Mouse (Mus musculus) heart, embryonic 12.5 days (tissue): ENCODE measurements at regions not wholly inside any gene's neighbourhood (a gene's known extent, or its start where the extent isn't known, plus 50 kb on each side); places are given as distances from the start of the nearest gene placed in this dataset.

Source experiments
- ATAC-seq: fragments of 200-750 bp; cut with Nextera tagmentation; 2 replicates; pipeline ENCODE4 v1.8.0; 2017; ENCODE audit warnings: moderate TSS enrichment, moderate library complexity; ENCODE audit not compliant: insufficient number of reproducible peaks, low FRiP score
- H3K27ac ChIP-seq: fragments of 300-500 bp; sonication (generic); 2 replicates; pipeline ENCODE4 v1.5.1; 2016; ENCODE audit warnings: mild to moderate bottlenecking, moderate library complexity; ENCODE audit not compliant: poor library complexity, severe bottlenecking
- H3K27me3 ChIP-seq: fragments of 300-500 bp; sonication (generic); replicated peaks from 2 replicates; pipeline ENCODE4 v1.6.1; 2016; ENCODE audit warnings: mild to moderate bottlenecking, moderate library complexity
- H3K36me3 ChIP-seq: fragments of 300-500 bp; sonication (generic); 2 replicates; pipeline ENCODE4 v1.6.1; 2016; ENCODE audit warnings: mild to moderate bottlenecking, moderate library complexity
- H3K4me1 ChIP-seq: fragments of 300-500 bp; sonication (generic); replicated peaks from 2 replicates; pipeline ENCODE4 v1.6.1; 2016; ENCODE audit warnings: mild to moderate bottlenecking
- H3K4me2 ChIP-seq: fragments of 300-500 bp; sonication (generic); 2 replicates; pipeline ENCODE4 v1.6.1; 2016; ENCODE audit warnings: mild to moderate bottlenecking, moderate library complexity
- H3K4me3 ChIP-seq: fragments of 300-500 bp; sonication (generic); 2 replicates; pipeline ENCODE4 v1.5.1; 2016; ENCODE audit warnings: mild to moderate bottlenecking
- H3K9ac ChIP-seq: fragments of 300-500 bp; sonication (generic); 2 replicates; pipeline ENCODE4 v1.6.1; 2016; ENCODE audit warnings: mild to moderate bottlenecking, moderate library complexity
- H3K9me3 ChIP-seq: fragments of 300-500 bp; sonication (generic); replicated peaks from 2 replicates; pipeline ENCODE4 v1.6.1; 2016; ENCODE audit warnings: mild to moderate bottlenecking, moderate library complexity
- WGBS: fragments of 180-500 bp; shearing (Covaris S2); methylation state at CpG from one replicate; pipeline ENCODE4 v1.1.7; 2016; 5-methylcytosine and 5-hydroxymethylcytosine counted together

DNA sequence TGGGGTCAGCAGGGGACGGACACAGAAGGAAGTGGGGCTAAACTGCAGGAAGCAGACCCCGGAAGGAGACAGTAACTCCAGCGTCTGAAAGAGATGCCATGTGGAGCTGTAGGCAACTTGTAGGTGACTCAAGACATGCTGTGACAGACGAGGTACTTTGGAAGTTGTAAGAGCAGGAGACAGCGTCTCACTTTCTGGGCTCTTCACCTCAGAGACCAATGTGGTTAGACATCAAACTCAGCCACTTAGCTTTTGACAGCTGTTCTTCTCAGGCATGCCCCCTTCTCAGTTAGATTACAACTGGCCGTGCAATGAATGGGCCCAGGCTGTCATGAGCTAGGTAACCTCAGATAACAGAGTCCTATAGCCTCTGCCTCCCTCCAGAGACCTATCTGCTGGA is 159.3 kb upstream of the Id2 start:
- Histone ChIP-seq H3K9ac (no peak overlapping the region), H3K9me3 (0 out of 2 replicates have a peak, but pooled peaks cover 3% of the 10 kb centered on the region), H3K4me2 (no peak overlapping the region), H3K27me3 (no peaks in the 10 kb centered on the region), H3K27ac (no peak overlapping the region), H3K36me3 (no peaks in the 10 kb centered on the region), H3K4me3 (no peak overlapping the region), H3K4me1 (peaks cover 13% of the 10 kb centered on the region)
- ATAC-seq: no peak
- WGBS: 13% methylated on average over 6 of the region's 6 CpGs

DNA sequence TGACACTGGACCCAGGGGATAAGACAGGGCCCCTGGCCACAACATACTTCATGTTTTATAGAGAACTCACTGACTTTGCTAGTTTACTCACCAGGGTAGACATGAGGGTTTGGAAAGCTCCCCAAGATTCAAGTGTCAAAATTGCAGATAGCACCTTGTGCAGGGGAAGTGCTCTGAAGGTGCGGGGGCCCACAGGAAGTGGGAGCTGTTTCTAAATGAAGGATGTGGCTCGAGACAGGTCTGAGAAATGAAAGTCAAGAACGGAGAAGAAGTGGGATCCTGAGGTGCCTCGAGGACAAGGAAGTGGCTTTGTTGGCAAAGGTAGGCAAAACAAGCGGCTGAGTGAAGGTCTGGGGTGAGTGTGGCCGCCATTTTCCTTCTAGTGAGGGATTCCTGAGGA is 157.8 kb upstream of the Id2 start:
- no peak for ATAC-seq

DNA sequence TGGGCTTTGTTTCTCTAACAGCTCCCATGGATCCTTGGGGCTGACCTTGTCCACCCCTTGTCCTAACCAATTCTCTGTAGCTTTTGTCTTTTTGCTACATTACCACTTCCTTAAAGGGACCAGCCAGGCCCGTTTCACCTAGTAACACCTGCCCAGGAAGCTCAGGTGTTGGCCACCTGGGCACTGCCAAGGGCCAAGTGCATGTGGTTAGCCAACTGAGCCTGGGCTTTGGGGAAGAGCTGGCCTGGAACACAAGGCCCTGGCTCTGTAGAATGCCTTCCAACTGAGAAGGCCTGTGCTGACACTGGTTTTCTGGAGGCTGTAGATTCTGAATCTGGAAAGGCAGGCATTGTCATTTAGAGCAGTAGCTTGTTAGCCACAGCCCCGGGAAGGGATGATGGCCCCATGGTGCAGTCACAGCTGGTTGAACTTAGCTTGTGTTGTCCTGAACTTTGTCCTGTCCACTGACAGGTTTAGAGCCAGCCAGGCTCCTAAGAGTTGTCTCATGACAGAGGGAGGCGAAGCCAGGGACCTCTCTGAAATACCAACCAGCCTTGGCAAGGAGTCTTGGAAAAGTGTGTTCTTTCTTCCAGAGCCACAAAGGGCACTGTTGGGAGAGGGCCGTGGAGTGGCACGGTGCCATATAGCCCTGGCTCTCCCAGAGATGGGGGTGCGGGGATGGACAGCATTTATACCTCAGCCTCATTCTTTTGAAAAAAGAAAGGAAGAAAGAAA is 156.0 kb upstream of the Id2 start:
- Histone ChIP-seq H3K4me3 (no peak overlapping the region), H3K4me1 (peaks cover 26% of the 10 kb centered on the region), H3K27me3 (no peaks in the 10 kb centered on the region), H3K36me3 (no peaks in the 10 kb centered on the region), H3K27ac (no peak overlapping the region), H3K9me3 (0 out of 2 replicates have a peak, but pooled peaks cover 3% of the 10 kb centered on the region), H3K4me2 (no peak overlapping the region), H3K9ac (no peak overlapping the region)
- 88% methylated on average over 6 of the region's 6 CpGs for WGBS
- no peak for ATAC-seq

More for the DNA sequence above, 157.8 kb upstream of the Id2 start:
- Histone ChIP-seq H3K9ac (no peak overlapping the region), H3K9me3 (0 out of 2 replicates have a peak, but pooled peaks cover 3% of the 10 kb centered on the region), H3K27ac (no peak overlapping the region), H3K4me3 (no peak overlapping the region), H3K4me2 (no peak overlapping the region), H3K4me1 (peaks cover 13% of the 10 kb centered on the region), H3K36me3 (no peaks in the 10 kb centered on the region), H3K27me3 (no peaks in the 10 kb centered on the region)
- WGBS: 76% methylated on average over 6 of the region's 6 CpGs

DNA sequence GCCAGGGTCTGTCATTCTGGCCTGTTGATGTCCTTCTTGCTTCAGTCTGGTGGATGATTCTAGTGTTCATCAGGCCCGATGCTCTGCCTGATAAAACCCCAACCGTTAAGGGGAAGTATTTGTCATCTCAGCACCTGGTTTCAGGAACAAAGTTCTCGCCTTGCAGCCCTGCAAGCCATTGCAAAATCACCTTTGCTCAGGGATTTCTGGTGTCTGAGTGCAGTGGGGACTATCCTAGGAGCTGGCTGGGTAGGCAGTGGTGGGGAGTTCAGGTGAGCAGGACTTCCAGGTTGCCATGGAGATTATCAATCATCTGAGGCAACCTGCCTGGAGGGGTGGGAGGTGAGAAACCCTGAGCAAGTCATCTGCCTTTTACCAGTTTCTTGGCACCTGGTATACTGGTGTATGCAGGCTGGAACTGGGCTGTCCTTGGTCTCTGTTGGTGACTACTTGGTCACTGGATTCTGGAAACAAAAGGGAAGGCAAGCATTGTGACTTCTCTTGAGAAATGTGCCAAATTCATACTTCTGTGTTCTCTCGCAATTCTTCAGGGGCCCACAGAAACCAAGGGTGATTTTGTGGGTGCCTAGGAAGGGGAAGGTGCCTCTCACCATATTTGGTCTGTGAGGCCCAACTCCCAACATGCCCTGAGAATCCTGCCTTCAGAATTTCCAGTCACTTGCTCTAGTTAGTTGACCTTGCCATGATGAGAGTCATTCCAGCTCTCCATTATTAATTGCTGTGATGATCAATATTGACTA is 154.7 kb upstream of the Id2 start:
- no peak overlapping the region for H3K4me3 ChIP-seq
- no peaks in the 10 kb centered on the region for H3K36me3 ChIP-seq
- H3K9ac ChIP-seq: no peak overlapping the region
- peaks cover 4% of the 10 kb centered on the region; the same call in 1 of the 2 replicates for H3K27me3 ChIP-seq
- H3K9me3 ChIP-seq: 0 out of 2 replicates have a peak, but pooled peaks cover 3% of the 10 kb centered on the region
- H3K4me2 ChIP-seq: no peak overlapping the region
- H3K4me1 ChIP-seq: peaks cover 24% of the 10 kb centered on the region
- 66% methylated on average over 4 of the region's 4 CpGs for WGBS
- no peak for ATAC-seq
- H3K27ac ChIP-seq: no peak overlapping the region

DNA sequence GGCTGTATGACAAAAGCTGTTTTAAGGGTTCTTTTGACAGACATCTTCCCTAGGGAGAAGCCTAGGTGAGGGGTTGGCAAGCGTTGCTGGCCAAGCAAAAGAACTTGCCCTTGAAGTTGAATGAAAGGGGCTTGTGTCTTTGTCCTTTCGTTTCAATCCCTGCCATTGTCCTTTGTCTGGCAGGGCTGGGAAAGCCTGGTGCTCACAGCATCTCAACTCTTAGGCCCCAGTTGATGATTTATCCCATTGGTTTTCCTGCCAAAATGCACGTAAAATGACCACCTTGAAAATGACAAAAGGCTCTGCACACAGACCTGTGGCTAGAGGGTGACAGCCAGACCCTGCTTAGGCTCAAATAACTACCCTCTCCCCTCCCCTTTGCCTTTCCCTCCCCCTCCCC is 153.9 kb upstream of the Id2 start:
- H3K9me3 ChIP-seq: 0 out of 2 replicates have a peak, but pooled peaks cover 3% of the 10 kb centered on the region
- H3K36me3 ChIP-seq: no peaks in the 10 kb centered on the region
- peaks cover 4% of the 10 kb centered on the region; the same call in 1 of the 2 replicates for H3K27me3 ChIP-seq
- H3K4me1 ChIP-seq: peaks cover 23% of the 10 kb centered on the region
- no peak overlapping the region for H3K27ac ChIP-seq
- no peak overlapping the region for H3K9ac ChIP-seq
- 63% methylated on average over 3 of the region's 3 CpGs for WGBS
- no peak for ATAC-seq
- H3K4me3 ChIP-seq: no peak overlapping the region
- no peak overlapping the region for H3K4me2 ChIP-seq

DNA sequence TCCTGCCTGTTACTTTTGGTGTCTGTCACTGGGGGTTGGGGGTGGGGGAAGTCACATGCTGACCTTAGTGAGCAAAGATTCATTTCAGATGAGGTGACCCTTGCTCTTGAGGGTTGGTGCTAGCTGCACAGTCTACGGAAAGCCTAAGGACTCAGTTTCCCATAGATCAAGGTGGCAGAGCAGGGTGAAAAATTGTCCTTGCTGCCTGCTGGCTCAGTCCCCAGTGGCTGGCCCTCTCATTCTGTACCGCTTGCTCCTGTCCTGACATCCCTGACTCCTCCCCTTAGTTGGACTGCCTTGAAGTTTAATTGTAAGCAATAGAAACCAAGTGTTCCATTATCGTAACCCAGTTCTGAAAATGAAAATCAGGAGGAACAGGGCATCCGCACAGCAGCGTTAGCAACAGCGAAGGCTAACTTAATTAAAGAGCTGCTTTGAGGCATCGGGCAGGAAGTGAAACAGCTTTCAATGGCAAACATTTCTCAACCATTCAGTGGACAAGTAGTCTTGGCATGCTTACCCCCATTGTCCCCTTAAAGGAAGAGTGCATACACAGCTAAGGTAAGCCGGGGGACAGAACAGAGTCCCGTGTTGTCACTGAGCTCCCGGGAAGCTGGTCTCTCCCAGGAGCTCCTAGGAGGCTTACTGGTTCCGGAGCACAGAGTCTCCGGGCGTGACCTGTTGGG is 151.9 kb upstream of the Id2 start:
- 0 out of 2 replicates have a peak, but pooled peaks cover 3% of the 10 kb centered on the region for H3K9me3 ChIP-seq
- 76% methylated on average over 13 of the region's 13 CpGs for WGBS
- H3K27me3 ChIP-seq: peaks cover 4% of the 10 kb centered on the region; the same call in 1 of the 2 replicates
- no peak overlapping the region for H3K27ac ChIP-seq
- no peak overlapping the region for H3K4me3 ChIP-seq
- no peak overlapping the region for H3K9ac ChIP-seq
- ATAC-seq: 0 out of 2 replicates have a peak, but pooled peaks have one; percentile 42
- H3K4me1 ChIP-seq: peaks cover 27% of the 10 kb centered on the region
- H3K4me2 ChIP-seq: no peak overlapping the region
- no peaks in the 10 kb centered on the region for H3K36me3 ChIP-seq

DNA sequence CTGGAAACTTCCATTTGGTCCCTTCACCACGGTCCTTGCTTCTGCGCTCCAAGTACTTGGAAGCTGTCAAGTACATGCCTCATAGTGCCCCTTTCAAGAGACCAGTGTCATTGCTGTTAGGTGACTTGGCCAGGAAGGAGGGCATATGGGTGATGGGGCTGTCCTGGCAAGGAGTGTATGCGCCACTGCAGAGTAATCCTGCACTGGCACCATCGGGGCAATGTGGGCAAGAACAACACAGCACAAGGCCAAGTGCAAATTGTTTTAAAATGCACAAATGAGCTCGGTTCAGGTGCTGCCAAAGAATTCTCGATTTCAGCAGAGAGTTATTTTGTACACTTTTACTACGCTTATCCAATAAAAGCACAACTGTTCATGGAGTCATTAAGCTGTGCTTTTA is 149.6 kb upstream of the Id2 start:
- H3K9ac ChIP-seq: no peak overlapping the region
- peaks cover 27% of the 10 kb centered on the region for H3K4me1 ChIP-seq
- no peak overlapping the region for H3K4me3 ChIP-seq
- no peak for ATAC-seq
- 84% methylated on average over 7 of the region's 7 CpGs for WGBS
- no peak overlapping the region for H3K27ac ChIP-seq
- peaks cover 4% of the 10 kb centered on the region; the same call in 1 of the 2 replicates for H3K27me3 ChIP-seq
- H3K4me2 ChIP-seq: no peak overlapping the region
- no peaks in the 10 kb centered on the region for H3K36me3 ChIP-seq
- no peaks in the 10 kb centered on the region for H3K9me3 ChIP-seq

DNA sequence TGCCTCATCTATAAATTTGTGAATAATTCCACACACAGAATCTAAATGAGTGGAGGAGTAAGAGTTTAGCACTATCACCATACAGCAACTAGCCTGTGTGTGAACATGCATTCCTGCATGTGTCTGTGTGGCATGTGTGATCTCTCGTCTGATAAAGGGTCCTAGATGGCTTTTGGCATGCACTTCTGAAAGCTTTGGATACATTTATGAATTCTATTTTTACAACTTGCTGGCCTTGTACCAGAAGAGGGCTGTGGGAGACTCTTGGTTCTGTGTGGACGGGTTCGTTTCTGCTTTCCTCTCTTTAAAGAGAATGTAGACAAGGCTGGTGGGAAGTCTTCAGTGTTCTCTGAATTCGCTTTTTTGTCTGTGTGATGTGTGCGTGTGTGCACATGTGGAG is 148.7 kb upstream of the Id2 start:
- H3K36me3 ChIP-seq: no peaks in the 10 kb centered on the region
- WGBS: 68% methylated on average over 5 of the region's 5 CpGs
- no peak overlapping the region for H3K4me3 ChIP-seq
- H3K9ac ChIP-seq: no peak overlapping the region
- H3K9me3 ChIP-seq: no peaks in the 10 kb centered on the region
- no peak for ATAC-seq
- H3K27ac ChIP-seq: peak overlapping the region; percentile 24; the same call in 1 of the 2 replicates
- peaks cover 27% of the 10 kb centered on the region for H3K4me1 ChIP-seq
- H3K27me3 ChIP-seq: peaks cover 4% of the 10 kb centered on the region; the same call in 1 of the 2 replicates
- H3K4me2 ChIP-seq: no peak overlapping the region

DNA sequence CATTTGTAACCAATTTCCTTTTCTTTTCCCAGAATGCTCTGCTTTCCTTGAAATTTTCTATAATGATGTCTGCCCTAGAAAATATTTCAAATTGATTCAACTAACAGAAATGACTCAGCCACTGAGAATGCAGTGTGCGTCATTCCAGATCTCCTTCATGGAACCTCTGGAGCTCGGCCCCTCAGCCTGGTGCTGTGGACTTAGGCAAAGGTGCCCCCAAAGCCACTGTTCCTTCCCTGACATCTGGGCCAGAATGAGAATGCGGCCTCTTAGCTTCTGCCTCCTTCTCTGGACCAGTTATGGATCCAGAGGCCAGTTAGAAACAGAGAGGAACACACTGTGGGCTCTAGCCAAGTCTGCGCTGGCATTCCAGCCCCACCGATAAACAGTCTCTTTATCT is 148.3 kb upstream of the Id2 start:
- WGBS: 60% methylated on average over 5 of the region's 5 CpGs
- Histone ChIP-seq H3K9me3 (no peaks in the 10 kb centered on the region), H3K4me3 (no peak overlapping the region), H3K9ac (no peak overlapping the region), H3K36me3 (no peaks in the 10 kb centered on the region), H3K4me2 (no peak overlapping the region), H3K4me1 (peaks cover 28% of the 10 kb centered on the region), H3K27ac (peak overlapping the region; percentile 24; the same call in 1 of the 2 replicates), H3K27me3 (peaks cover 4% of the 10 kb centered on the region; the same call in 1 of the 2 replicates)
- no peak for ATAC-seq

DNA sequence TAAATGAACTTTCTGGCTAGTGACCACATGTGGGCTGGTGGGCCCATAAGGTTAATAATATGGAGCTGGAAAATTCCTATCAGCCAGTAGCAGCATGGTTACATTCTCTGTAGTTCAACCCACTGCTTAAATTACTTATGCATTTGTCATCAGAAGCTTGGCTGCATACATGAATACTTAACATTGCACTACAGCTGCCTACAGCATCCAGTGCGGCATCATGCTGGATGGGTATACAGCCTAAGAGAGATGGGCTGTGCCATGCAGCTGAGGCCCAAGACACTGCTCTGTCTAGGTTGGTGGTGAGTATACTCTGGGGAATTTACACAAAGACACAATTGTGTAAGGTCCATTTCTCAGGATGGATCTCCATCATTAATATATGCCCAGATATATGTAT is 147.7 kb upstream of the Id2 start:
- no peak overlapping the region for H3K27ac ChIP-seq
- WGBS: 95% methylated on average over 1 of the region's 1 CpGs
- peaks cover 34% of the 10 kb centered on the region for H3K4me1 ChIP-seq
- H3K9ac ChIP-seq: no peak overlapping the region
- ATAC-seq: no peak
- H3K4me3 ChIP-seq: no peak overlapping the region
- no peaks in the 10 kb centered on the region for H3K36me3 ChIP-seq
- H3K4me2 ChIP-seq: no peak overlapping the region
- no peaks in the 10 kb centered on the region for H3K9me3 ChIP-seq
- H3K27me3 ChIP-seq: peaks cover 4% of the 10 kb centered on the region; the same call in 1 of the 2 replicates

DNA sequence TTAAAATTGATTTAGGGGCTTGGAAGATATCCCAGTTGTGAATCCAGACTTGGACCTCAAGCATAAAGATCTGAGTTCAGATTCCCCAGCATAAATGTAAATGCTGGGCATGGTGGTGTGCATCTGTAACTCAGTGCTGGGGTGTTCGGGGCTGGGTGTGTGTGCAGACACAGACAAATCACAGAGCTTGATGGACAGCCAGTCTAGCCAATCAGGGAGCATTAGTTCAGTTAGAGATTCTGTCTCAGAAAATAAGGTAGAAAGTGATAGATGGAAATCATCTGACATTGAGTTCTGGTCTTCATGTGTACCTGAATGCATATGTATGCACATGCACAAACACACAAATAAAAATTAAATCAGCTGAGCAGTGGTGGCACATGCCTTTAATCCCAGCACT is 147.0 kb upstream of the Id2 start:
- H3K4me2 ChIP-seq: no peak overlapping the region
- no peaks in the 10 kb centered on the region for H3K36me3 ChIP-seq
- H3K9me3 ChIP-seq: no peaks in the 10 kb centered on the region
- ATAC-seq: no peak
- WGBS: 76% methylated on average over 1 of the region's 1 CpGs
- no peak overlapping the region for H3K27ac ChIP-seq
- no peak overlapping the region for H3K9ac ChIP-seq
- no peak overlapping the region for H3K4me3 ChIP-seq
- H3K4me1 ChIP-seq: peaks cover 29% of the 10 kb centered on the region
- peaks cover 4% of the 10 kb centered on the region; the same call in 1 of the 2 replicates for H3K27me3 ChIP-seq
